In the genomic region with DNA sequence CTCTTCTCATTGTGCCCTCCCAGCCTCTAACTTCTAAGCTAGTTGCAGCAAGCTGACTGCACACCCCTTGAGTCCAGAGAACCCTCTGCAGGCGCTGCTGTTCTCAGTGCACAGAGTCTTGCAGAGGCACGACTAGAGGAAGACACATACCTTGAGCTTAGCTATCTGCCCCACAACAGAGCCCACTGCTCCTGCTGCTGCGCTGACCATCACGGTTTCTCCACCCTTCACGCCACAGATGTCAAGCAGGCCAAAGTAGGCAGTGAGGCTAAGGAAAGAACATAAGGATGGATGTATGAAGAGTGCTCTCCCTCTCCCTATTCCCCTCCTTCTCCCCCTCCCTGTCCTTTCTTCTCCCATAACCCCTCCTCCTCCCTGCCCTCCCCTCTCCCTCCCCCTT, we compare ENCODE assay signal across 38 mouse cellular contexts. TPM values are rescaled to one million over a fixed set of nuclear protein-coding genes. Genes with fewer than 3 reads are reported as not detected.
"Had no signal": no experiment of that assay in that cellular context is flagged by ENCODE, and none has a peak within 500 bp of the region (broad histone marks: within the 10 kb centered on the region; RNA-seq: fewer than 3 reads in every experiment).

No protein-coding gene starts in this region.

- ATAC-seq: hindbrain, embryonic 16.5 days; hindbrain, postnatal 0 days; inflammation-experienced regulatory T-cells, adult 6 months; intestine, embryonic 15.5 days; intestine, embryonic 16.5 days; intestine, postnatal 0 days had no signal

- H3K9ac ChIP-seq: heart, embryonic 12.5 days; heart, embryonic 13.5 days; heart, embryonic 15.5 days; hindbrain, embryonic 12.5 days; hindbrain, embryonic 13.5 days; hindbrain, embryonic 14.5 days; hindbrain, embryonic 15.5 days; intestine, embryonic 15.5 days; kidney, embryonic 15.5 days had no signal

- H3K27me3 ChIP-seq: heart, embryonic 12.5 days; heart, embryonic 13.5 days; heart, embryonic 15.5 days; hindbrain, embryonic 12.5 days; hindbrain, embryonic 13.5 days; hindbrain, embryonic 15.5 days; intestine, embryonic 15.5 days; kidney, embryonic 15.5 days had no signal

- H3K9me3 ChIP-seq: heart, embryonic 13.5 days; heart, embryonic 15.5 days; hindbrain, embryonic 10.5 days; hindbrain, embryonic 12.5 days; hindbrain, embryonic 13.5 days; hindbrain, embryonic 15.5 days; intestine, embryonic 15.5 days; kidney, embryonic 15.5 days had no signal

- DNase-seq: heart, adult 2 months; heart, postnatal 10 days; heart, postnatal 14 days; heart, postnatal 4 days; kidney, adult 11 months; kidney, adult 18-20 months; kidney, adult 2 months; kidney, adult 8-10 months; kidney, adult 9 months; kidney, postnatal 10 days; kidney, postnatal 14 days; kidney, postnatal 25 days; kidney, postnatal 36 days; kidney, postnatal 4 days; layer of hippocampus, adult 9-11 months; layer of hippocampus, postnatal 36 days had no signal

- H3K4me2 ChIP-seq: heart, embryonic 11.5 days; heart, embryonic 12.5 days; heart, embryonic 13.5 days; heart, embryonic 15.5 days; hindbrain, embryonic 12.5 days; hindbrain, embryonic 13.5 days; hindbrain, embryonic 14.5 days; hindbrain, embryonic 15.5 days; intestine, embryonic 15.5 days; kidney, embryonic 15.5 days had no signal

- H3K4me1 ChIP-seq: heart, embryonic 12.5 days; heart, embryonic 13.5 days; heart, embryonic 15.5 days; hindbrain, embryonic 12.5 days; hindbrain, embryonic 13.5 days; hindbrain, embryonic 15.5 days; intestine, embryonic 15.5 days; kidney, embryonic 15.5 days had no signal

- H3K36me3 ChIP-seq: heart, embryonic 15.5 days; hindbrain, embryonic 12.5 days; hindbrain, embryonic 13.5 days; hindbrain, embryonic 15.5 days; intestine, embryonic 15.5 days had no signal

- H3K4me3 ChIP-seq: heart, adult 2 months; heart, embryonic 12.5 days; heart, embryonic 13.5 days; heart, embryonic 15.5 days; hindbrain, embryonic 10.5 days; hindbrain, embryonic 12.5 days; hindbrain, embryonic 13.5 days; hindbrain, embryonic 15.5 days; intestine, embryonic 15.5 days; kidney, embryonic 15.5 days; layer of hippocampus, adult 2 months; left cerebral cortex, adult 2 months had no signal

- H3K27ac ChIP-seq: heart, adult 2 months; heart, embryonic 13.5 days; heart, embryonic 15.5 days; hindbrain, embryonic 10.5 days; hindbrain, embryonic 12.5 days; hindbrain, embryonic 13.5 days; hindbrain, embryonic 14.5 days; hindbrain, embryonic 15.5 days; hindbrain, postnatal 0 days; intestine, embryonic 15.5 days; kidney, embryonic 15.5 days; kidney, postnatal 0 days; layer of hippocampus, adult 2 months; left cerebral cortex, adult 2 months had no signal

RNA-seq across cellular contexts. Expression of gene Gm20503, which starts 27.3 kb away (rescaled TPM):
- total RNA-seq: hematopoietic stem cell, adult 5-6 weeks; hindbrain, postnatal 0 days had no signal
- polyA plus RNA-seq: heart, adult 2 months; inflammation-experienced regulatory T-cells, adult 6 months; kidney, adult 2 months; large intestine, adult 2 months had no signal

RNA-seq across cellular contexts. Expression of gene Zkscan16, which starts 32.3 kb away (rescaled TPM):
- total RNA-seq: heart, postnatal 14 days; hematopoietic stem cell, adult 5-6 weeks had no signal
- polyA plus RNA-seq: heart, adult 2 months; heart, embryonic 16.5 days; inflammation-experienced regulatory T-cells, adult 6 months had no signal
